Mouse (Mus musculus): Measurements from ENCODE around the gene Atp5l. TPM values are rescaled to one million over a fixed set of nuclear protein-coding genes. Genes with fewer than 3 reads are reported as not detected.

Gene Atp5l
- total RNA-seq, 2 experiments from 2014 or later = 334 to 337 TPM

DNA sequence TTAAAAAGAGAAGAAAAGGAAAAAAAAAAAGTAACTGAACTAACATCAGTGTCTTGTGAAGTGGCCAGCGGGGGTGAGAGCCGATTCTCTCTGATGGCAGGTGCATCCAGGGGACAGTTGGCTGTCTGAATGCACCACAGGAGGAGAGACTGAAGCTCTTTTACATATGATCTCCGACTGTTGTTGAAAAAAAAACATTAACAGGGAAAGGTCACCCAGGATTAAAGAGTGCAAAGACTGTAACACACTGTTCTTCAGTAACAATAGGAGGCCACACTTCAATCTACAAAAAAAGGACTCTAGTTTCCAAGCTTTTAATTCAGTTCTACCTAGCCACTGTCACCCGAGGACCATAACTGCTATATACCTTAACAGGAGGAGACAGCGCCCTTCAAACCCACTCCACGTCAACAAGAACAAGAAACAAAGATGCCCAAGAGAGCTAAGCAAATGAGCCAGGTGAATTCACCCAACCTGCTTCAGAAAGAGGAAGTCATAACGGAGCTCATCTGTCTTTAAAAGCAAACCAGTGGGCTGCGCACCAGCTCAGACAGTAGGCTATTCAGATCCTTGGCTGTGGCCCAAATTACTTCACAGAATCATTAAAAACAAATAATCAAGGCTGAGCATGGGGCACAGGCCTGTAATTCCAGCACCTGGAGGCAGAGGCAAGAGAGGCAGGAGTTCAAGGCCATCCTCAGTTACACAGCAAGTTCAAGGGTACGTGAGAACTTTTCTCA lies 53.9 kb downstream of the Atp5l start:
- DNase-seq (ENCODE audit: low spot score in 2 of 2) = no peak

Other genes starting within 250 kb of the Atp5l start
- gene Treh, start 247.5 kb downstream of the Atp5l start, total RNA-seq (2021) = not detected
- 10 to 100 TPM; 62.4 to 84.0 TPM for gene Phldb1, start 185.5 kb downstream of the Atp5l start, total RNA-seq (2021)
- gene Arcn1, start 152.9 kb downstream of the Atp5l start, total RNA-seq (2021) = 100 to 1,000 TPM in 1 of 2 experiments, 10 to 100 TPM in 1; 97.1 to 103 TPM
- 10 to 100 TPM; 65.2 to 78.9 TPM for gene Ift46, start 152.8 kb downstream of the Atp5l start, total RNA-seq (2021)
- 10 to 100 TPM; 49.4 to 54.9 TPM for gene Tmem25, start 121.4 kb downstream of the Atp5l start, total RNA-seq (2021)
- 1 to 10 TPM in 1 of 2 experiments, not detected in 1; 1.2 TPM for gene Ttc36, start 117.7 kb downstream of the Atp5l start, total RNA-seq (2021)
- 10 to 100 TPM; 72.0 to 84.2 TPM for gene Kmt2a, start 39.4 kb downstream of the Atp5l start, total RNA-seq (2021)
- 10 to 100 TPM; 67.0 to 73.5 TPM for gene Ube4a, start 44.9 kb upstream of the Atp5l start, total RNA-seq (2021)
- gene Cd3g, start 59.7 kb upstream of the Atp5l start, total RNA-seq (2021) = not detected
- not detected for gene Cd3d, start 61.0 kb upstream of the Atp5l start, total RNA-seq (2021)
- not detected for gene Cd3e, start 88.9 kb upstream of the Atp5l start, total RNA-seq (2021)
- gene Mpzl2, start 119.1 kb upstream of the Atp5l start, total RNA-seq (2021) = under 1 TPM; 0.43 to 0.67 TPM
- 1 to 10 TPM; 4.2 to 5.7 TPM for gene Mpzl3, start 134.4 kb upstream of the Atp5l start, total RNA-seq (2021)
- gene Jaml, start 158.4 kb upstream of the Atp5l start, total RNA-seq (2021) = under 1 TPM; 0.32 to 0.84 TPM
- 100 to 1,000 TPM; 261 to 264 TPM for gene Scn2b, start 197.0 kb upstream of the Atp5l start, total RNA-seq (2021)
- gene Scn4b, start 217.7 kb upstream of the Atp5l start, total RNA-seq (2021) = 10 to 100 TPM; 12.9 to 15.5 TPM